Mouse (Mus musculus) heart, postnatal 0 days (tissue): ENCODE measurements at regions not wholly inside any gene's neighbourhood (a gene's known extent, or its start where the extent isn't known, plus 50 kb on each side); places are given as distances from the start of the nearest gene placed in this dataset.

ENCODE experiments used
- CTCF ChIP-seq: IDR thresholded peaks from 2 replicates; pipeline ENCODE4 v1.5.1; 2016; ENCODE audit warnings: antibody characterized with exemption, control low read depth, low read depth
- EP300 ChIP-seq: IDR thresholded peaks from 2 replicates; pipeline ENCODE4 v1.6.1; 2016; ENCODE audit warnings: antibody characterized with exemption, low read depth

- TF ChIP-seq CTCF (no peak), EP300 (no peak)
These were observed 65.4 kb upstream of the Slit3 start for GRCm38 (mm10) chr11:35055496-35056125.
